In genomic region chr16:23223166-23223870, GRCm38 (mm10) we compare ENCODE assay signal across 8 mouse cellular contexts. TPM values are rescaled to one million over a fixed set of nuclear protein-coding genes. Genes with fewer than 3 reads are reported as not detected.
DNase-seq lines count a peak whose midpoint lies in the region; ATAC-seq and TF ChIP-seq lines count a peak whose summit lies in the region.

No protein-coding gene starts in this region.

- 60% methylated on average over 12 of the region's 12 CpGs for WGBS in forebrain, postnatal 0 days
- 65% methylated on average over 12 of the region's 12 CpGs for WGBS in neural tube, embryonic 13.5 days
- WGBS in liver, embryonic 11.5 days = 67% methylated on average over 12 of the region's 12 CpGs

- ATAC-seq in activated CD4-positive, CD25-positive, alpha-beta regulatory T cell, adult 4 months = peak; percentile 41
- ATAC-seq in forebrain, postnatal 0 days = peak; percentile 58
- no peak for ATAC-seq in neural tube, embryonic 13.5 days (ENCODE audit: low read depth)
- ATAC-seq in liver, embryonic 11.5 days (replicated peaks; ENCODE audit: low FRiP score) = no peak

- H3K27me3 ChIP-seq in forebrain, postnatal 0 days (ENCODE audit: insufficient read depth, low read length) = no peaks in the 10 kb centered on the region
- no peaks in the 10 kb centered on the region for H3K27me3 ChIP-seq in neural tube, embryonic 13.5 days
- peaks cover 51% of the 10 kb centered on the region for H3K27me3 ChIP-seq in liver, embryonic 11.5 days (replicated peaks; ENCODE audit: control insufficient read depth, insufficient read depth, low read length)

- H3K27ac ChIP-seq in layer of hippocampus, adult 2 months = peak overlapping the region; percentile 95
- H3K27ac ChIP-seq in forebrain, postnatal 0 days (ENCODE audit: low read depth, low read length) = peak overlapping the region; percentile 73
- 0 out of 2 replicates have a peak overlapping the region, but pooled peaks have one; percentile 42 for H3K27ac ChIP-seq in neural tube, embryonic 13.5 days (replicated peaks)
- no peak overlapping the region for H3K27ac ChIP-seq in liver, embryonic 11.5 days (ENCODE audit: low read depth, low read length)

- H3K4me1 ChIP-seq in forebrain, postnatal 0 days (ENCODE audit: insufficient read depth) = peaks cover 9% of the 10 kb centered on the region; the same call in 1 of the 2 replicates
- H3K4me1 ChIP-seq in neural tube, embryonic 13.5 days (replicated peaks) = peaks cover 40% of the 10 kb centered on the region
- peaks cover 3% of the 10 kb centered on the region; the same call in 1 of the 2 replicates for H3K4me1 ChIP-seq in liver, embryonic 11.5 days (replicated peaks; ENCODE audit: control insufficient read depth, insufficient read depth, low read length)

- H3K9ac ChIP-seq in forebrain, postnatal 0 days = peak overlapping the region; percentile 93; the same call in 1 of the 2 replicates
- peak overlapping the region; percentile 93; the same call in 1 of the 2 replicates for H3K9ac ChIP-seq in neural tube, embryonic 13.5 days
- H3K9ac ChIP-seq in liver, embryonic 11.5 days (ENCODE audit: low read depth, low read length) = no peak overlapping the region

- peak in 1 of 2 experiments; percentile 19 for DNase-seq in layer of hippocampus, adult 2 months (ENCODE audit: low spot score in 2 of 2)
- DNase-seq in layer of hippocampus, postnatal 36 days = no peak
- DNase-seq in forebrain, postnatal 0 days = peak; percentile 63
- no peak for DNase-seq in liver, embryonic 11.5 days (ENCODE audit: low spot score)
- DNase-seq in cerebellum, adult 9-11 months = no peak
- no peak for DNase-seq in adrenal gland, adult 8-10 months

- H3K4me2 ChIP-seq in forebrain, postnatal 0 days (ENCODE audit: low read depth) = peak overlapping the region; percentile 83
- H3K4me2 ChIP-seq in neural tube, embryonic 13.5 days = peak overlapping the region; percentile 90
- H3K4me2 ChIP-seq in liver, embryonic 11.5 days = no peak overlapping the region

- TF ChIP-seq CTCF in layer of hippocampus, adult 2 months (conservative IDR thresholded peaks at IDR 0.05) = no peak
- no peak for TF ChIP-seq CTCF in forebrain, postnatal 0 days (IDR thresholded peaks at IDR 0.05; ENCODE audit: low read depth)

- no peaks in the 10 kb centered on the region for H3K36me3 ChIP-seq in forebrain, postnatal 0 days (ENCODE audit: insufficient read depth)
- H3K36me3 ChIP-seq in neural tube, embryonic 13.5 days = no peaks in the 10 kb centered on the region
- no peaks in the 10 kb centered on the region for H3K36me3 ChIP-seq in liver, embryonic 11.5 days (ENCODE audit: control insufficient read depth, insufficient read depth, low read length)

- H3K9me3 ChIP-seq in forebrain, postnatal 0 days (ENCODE audit: low read length) = no peaks in the 10 kb centered on the region
- H3K9me3 ChIP-seq in neural tube, embryonic 13.5 days = no peaks in the 10 kb centered on the region
- no peaks in the 10 kb centered on the region for H3K9me3 ChIP-seq in liver, embryonic 11.5 days (ENCODE audit: control insufficient read depth, low read length)

- peak overlapping the region; percentile 87 for H3K4me3 ChIP-seq in layer of hippocampus, adult 2 months
- peak overlapping the region; percentile 88 for H3K4me3 ChIP-seq in forebrain, postnatal 0 days (ENCODE audit: low read depth, low read length)
- H3K4me3 ChIP-seq in neural tube, embryonic 13.5 days = peak overlapping the region; percentile 78
- H3K4me3 ChIP-seq in liver, embryonic 11.5 days (ENCODE audit: low read depth, low read length) = no peak overlapping the region

RNA-seq across cellular contexts. Expression of gene St6gal1, which starts 1.2 kb away (rescaled TPM):
- 10 to 100 TPM; 15.2 to 17.3 TPM for total RNA-seq in layer of hippocampus, adult 2 months (2021)
- 10 to 100 TPM; 16.5 to 18.1 TPM for total RNA-seq in layer of hippocampus, postnatal 36 days (2021)
- 10 to 100 TPM; 68.6 to 88.1 TPM for polyA plus RNA-seq in activated CD4-positive, CD25-positive, alpha-beta regulatory T cell, adult 4 months (2017; shearing (Covaris generic))
- 21.8 and 27.3 TPM in 2 replicates for total RNA-seq in forebrain, postnatal 0 days (2014; rRNA removed)
- 16.4 and 18.6 TPM in 2 replicates for polyA plus RNA-seq in forebrain, postnatal 0 days (2015; fragmentation: Nextera tagmentation; extraction: Ambion mirVana)
- 34.7 and 40.6 TPM in 2 replicates for polyA plus RNA-seq in neural tube, embryonic 13.5 days (2015; fragmentation: Nextera tagmentation; extraction: Ambion mirVana)
- 16.1 and 18.7 TPM in 2 replicates for polyA plus RNA-seq in liver, embryonic 11.5 days (2014; fragmentation: Nextera tagmentation; extraction: Ambion mirVana)
- total RNA-seq in adrenal gland, adult 8-10 months (2022) = 10 to 100 TPM; 36.7 to 55.6 (median 44.3) TPM

Comparison
In these comparisons a context has a peak if more than half of its experiments do, and no peak if none do; other contexts are left out.
1. ATAC-seq: peak in activated CD4-positive, CD25-positive, alpha-beta regulatory T cell, adult 4 months (single experiment) and forebrain, postnatal 0 days (single experiment); none in neural tube, embryonic 13.5 days (single experiment) and liver, embryonic 11.5 days (single experiment).